Comparison of ENCODE assay signal across 28 mouse cellular contexts in genomic region chr10:41448216-41448615, GRCm38 (mm10). TPM values are rescaled to one million over a fixed set of nuclear protein-coding genes. Genes with fewer than 3 reads are reported as not detected.
"Had no signal": no experiment of that assay in that cellular context is flagged by ENCODE, and none has a peak within 500 bp of the region (broad histone marks: within the 10 kb centered on the region; RNA-seq: fewer than 3 reads in every experiment).

No protein-coding gene starts in this region.

- H3K27me3 ChIP-seq: heart, embryonic 12.5 days; hindbrain, embryonic 12.5 days; kidney, embryonic 15.5 days; limb, embryonic 13.5 days; limb, embryonic 15.5 days had no signal

- DNase-seq: gastrocnemius, postnatal 14 days; gastrocnemius, postnatal 36 days; heart, adult 2 months; heart, postnatal 10 days; heart, postnatal 4 days; kidney, adult 11 months; kidney, adult 2 months; kidney, adult 9 months; kidney, postnatal 14 days; kidney, postnatal 36 days; layer of hippocampus, adult 9-11 months; left cerebral cortex, postnatal 4 days; lung, adult 18-20 months had no signal

- H3K9me3 ChIP-seq: heart, embryonic 10.5 days; heart, embryonic 12.5 days; hindbrain, embryonic 10.5 days; hindbrain, embryonic 12.5 days; kidney, embryonic 15.5 days; limb, embryonic 13.5 days; limb, embryonic 15.5 days had no signal

- H3K4me3 ChIP-seq: heart, adult 2 months; heart, embryonic 10.5 days; heart, embryonic 12.5 days; hindbrain, embryonic 10.5 days; hindbrain, embryonic 12.5 days; kidney, embryonic 15.5 days; left cerebral cortex, adult 2 months; limb, embryonic 13.5 days; limb, embryonic 15.5 days had no signal

- H3K27ac ChIP-seq: heart, adult 2 months; heart, embryonic 10.5 days; hindbrain, embryonic 10.5 days; hindbrain, embryonic 12.5 days; hindbrain, embryonic 14.5 days; kidney, embryonic 15.5 days; kidney, postnatal 0 days; left cerebral cortex, adult 2 months; limb, embryonic 13.5 days; limb, embryonic 15.5 days; liver, embryonic 14.5 days had no signal

- ATAC-seq: hindbrain, embryonic 16.5 days; intestine, embryonic 16.5 days had no signal

- H3K9ac ChIP-seq: heart, embryonic 12.5 days; hindbrain, embryonic 12.5 days; hindbrain, embryonic 14.5 days; kidney, embryonic 15.5 days; limb, embryonic 13.5 days; limb, embryonic 15.5 days; liver, embryonic 14.5 days had no signal

- H3K4me2 ChIP-seq: heart, embryonic 12.5 days; hindbrain, embryonic 12.5 days; hindbrain, embryonic 14.5 days; kidney, embryonic 15.5 days; limb, embryonic 13.5 days; limb, embryonic 15.5 days had no signal

RNA-seq across cellular contexts. Expression of gene Ppil6, which starts 42.0 kb away (rescaled TPM):
- total RNA-seq: gastrocnemius, adult 18-20 months; gastrocnemius, adult 8-10 months; gastrocnemius, postnatal 14 days; gastrocnemius, postnatal 36 days had no signal
- polyA plus RNA-seq: liver, embryonic 14.5 days had no signal
